In genomic region chr2:91633334-91633977, GRCm38 (mm10) we compare ENCODE assay signal across 14 mouse cellular contexts. TPM values are rescaled to one million over a fixed set of nuclear protein-coding genes. Genes with fewer than 3 reads are reported as not detected.
"Had no signal": no experiment of that assay in that cellular context is flagged by ENCODE, and none has a peak within 500 bp of the region (broad histone marks: within the 10 kb centered on the region; RNA-seq: fewer than 3 reads in every experiment).

No protein-coding gene starts in this region.

- H3K9ac ChIP-seq: kidney, embryonic 15.5 days; limb, embryonic 15.5 days; lung, embryonic 15.5 days; midbrain, embryonic 12.5 days; neural tube, embryonic 15.5 days had no signal

- H3K27me3 ChIP-seq: kidney, embryonic 15.5 days; limb, embryonic 15.5 days; lung, embryonic 15.5 days; midbrain, embryonic 12.5 days; neural tube, embryonic 15.5 days had no signal

- H3K9me3 ChIP-seq: kidney, embryonic 15.5 days; limb, embryonic 15.5 days; lung, embryonic 15.5 days; megakaryocyte, embryonic 14.5 days; midbrain, embryonic 12.5 days; neural tube, embryonic 15.5 days had no signal

- DNase-seq: kidney, adult 2 months; kidney, postnatal 14 days; left cerebral cortex, postnatal 4 days; lung, postnatal 14 days had no signal

- H3K4me1 ChIP-seq: kidney, embryonic 15.5 days; limb, embryonic 15.5 days; lung, embryonic 15.5 days; midbrain, embryonic 12.5 days; neural tube, embryonic 15.5 days had no signal

- H3K36me3 ChIP-seq: kidney, embryonic 15.5 days; limb, embryonic 15.5 days; lung, embryonic 15.5 days; midbrain, embryonic 12.5 days; neural tube, embryonic 15.5 days had no signal

- H3K4me3 ChIP-seq: kidney, embryonic 15.5 days; limb, embryonic 15.5 days; lung, embryonic 15.5 days; megakaryocyte, embryonic 14.5 days; midbrain, embryonic 12.5 days; neural tube, embryonic 15.5 days had no signal

- H3K27ac ChIP-seq: kidney, embryonic 15.5 days; limb, embryonic 15.5 days; lung, embryonic 15.5 days; macrophage; midbrain, embryonic 12.5 days; neural tube, embryonic 15.5 days; stomach, postnatal 0 days had no signal

- H3K4me2 ChIP-seq: kidney, embryonic 15.5 days; limb, embryonic 15.5 days; lung, embryonic 15.5 days; midbrain, embryonic 12.5 days; neural tube, embryonic 15.5 days had no signal

- ATAC-seq: intestine, embryonic 16.5 days had no signal

RNA-seq across cellular contexts. Expression of gene F2, which starts 2.8 kb away (rescaled TPM):
- total RNA-seq: midbrain, postnatal 0 days had no signal
- polyA plus RNA-seq: macrophage; midbrain, embryonic 12.5 days had no signal
